Mouse (Mus musculus) naive thymus-derived CD4-positive, alpha-beta T cell, adult 2 months (primary cell): ENCODE results near the gene Slc13a2.
A peak's percentile ranks its signal among the peaks of the same experiment; 100 is the strongest.

Experiments
- DNase-seq: peaks from one replicate; pipeline ENCODE4 v3.0.0-alpha.2; 2011; ENCODE audit warnings: low read depth

The Slc13a2 gene

GRCm38 (mm10) chr11:78392728-78393127, 29.3 kb downstream of the Slc13a2 start:
- no peak for DNase-seq

- DNase-seq: no peak
Measured at GRCm38 (mm10) chr11:78386508-78387043, 35.4 kb downstream of the Slc13a2 start, which contains the start of gene Foxn1. Foxn1 (minus strand) TSS chr11:78386558.

GRCm38 (mm10) chr11:78385776-78386175, 36.2 kb downstream of the Slc13a2 start:
- no peak for DNase-seq

- DNase-seq: no peak
Measured at GRCm38 (mm10) chr11:78382701-78383100, 39.3 kb downstream of the Slc13a2 start.

GRCm38 (mm10) chr11:78382286-78382685, 39.7 kb downstream of the Slc13a2 start:
- no peak for DNase-seq

GRCm38 (mm10) chr11:78380996-78381395, 41.0 kb downstream of the Slc13a2 start:
- no peak for DNase-seq

- no peak for DNase-seq
Measured at GRCm38 (mm10) chr11:78380351-78380750, 41.7 kb downstream of the Slc13a2 start.

GRCm38 (mm10) chr11:78377549-78378159, 44.4 kb downstream of the Slc13a2 start:
- DNase-seq: no peak

- DNase-seq: no peak
Measured at GRCm38 (mm10) chr11:78374147-78374546, 47.9 kb downstream of the Slc13a2 start.

- DNase-seq: no peak
Measured at GRCm38 (mm10) chr11:78372610-78373009, 49.4 kb downstream of the Slc13a2 start.

- DNase-seq: no peak
Measured at GRCm38 (mm10) chr11:78372166-78372565, 49.9 kb downstream of the Slc13a2 start.

- no peak for DNase-seq
Measured at GRCm38 (mm10) chr11:78371711-78372110, 50.3 kb downstream of the Slc13a2 start.

- no peak for DNase-seq
Measured at GRCm38 (mm10) chr11:78370389-78370788, 51.6 kb downstream of the Slc13a2 start.

GRCm38 (mm10) chr11:78367456-78368225, 54.4 kb downstream of the Slc13a2 start:
- no peak for DNase-seq

GRCm38 (mm10) chr11:78364103-78364502, 57.9 kb downstream of the Slc13a2 start:
- DNase-seq: no peak

- DNase-seq: no peak
Measured at GRCm38 (mm10) chr11:78363309-78364007, 58.6 kb downstream of the Slc13a2 start.

GRCm38 (mm10) chr11:78360789-78361131, 61.3 kb downstream of the Slc13a2 start:
- DNase-seq: no peak

- peak; percentile 88 for DNase-seq
Measured at GRCm38 (mm10) chr11:78360125-78360788, 61.8 kb downstream of the Slc13a2 start.

GRCm38 (mm10) chr11:78358330-78359007, 63.5 kb downstream of the Slc13a2 start:
- DNase-seq: peak; percentile 66

GRCm38 (mm10) chr11:78355471-78356238, 66.4 kb downstream of the Slc13a2 start:
- DNase-seq: peak; percentile 82

GRCm38 (mm10) chr11:78354905-78355304, 67.1 kb downstream of the Slc13a2 start:
- DNase-seq: no peak
